Mouse (Mus musculus) ES-E14 (cell line): Measurements from ENCODE around the gene Rasa4.

Experiments used
- CHD2 ChIP-seq: IDR thresholded peaks from 2 replicates; pipeline ENCODE4 v1.6.1; 2014; ENCODE audit warnings: mild to moderate bottlenecking, low read depth, low read length, inconsistent platforms
- ZC3H11A ChIP-seq: IDR thresholded peaks from 2 replicates; pipeline ENCODE4 v1.6.1; 2012; ENCODE audit warnings: low read depth, mild to moderate bottlenecking, inconsistent platforms, low read length, borderline replicate concordance
- ZNF384 ChIP-seq: IDR thresholded peaks from 2 replicates; pipeline ENCODE4 v1.6.1; 2012; ENCODE audit warnings: low read depth, low read length, inconsistent platforms

GRCm38 (mm10) chr5:136034868-136035267 lies 48.8 kb upstream of the Rasa4 start:
- TF ChIP-seq ZC3H11A (no peak), CHD2 (no peak), ZNF384 (no peak)
